Mouse (Mus musculus): Measurements from ENCODE around the gene Trappc6b. TPM values are rescaled to one million over a fixed set of nuclear protein-coding genes. Genes with fewer than 3 reads are reported as not detected.

Gene Trappc6b
- total and polyA plus RNA-seq, 2 experiments from 2014 or later, result 57.8 to 96.6 TPM

DNA sequence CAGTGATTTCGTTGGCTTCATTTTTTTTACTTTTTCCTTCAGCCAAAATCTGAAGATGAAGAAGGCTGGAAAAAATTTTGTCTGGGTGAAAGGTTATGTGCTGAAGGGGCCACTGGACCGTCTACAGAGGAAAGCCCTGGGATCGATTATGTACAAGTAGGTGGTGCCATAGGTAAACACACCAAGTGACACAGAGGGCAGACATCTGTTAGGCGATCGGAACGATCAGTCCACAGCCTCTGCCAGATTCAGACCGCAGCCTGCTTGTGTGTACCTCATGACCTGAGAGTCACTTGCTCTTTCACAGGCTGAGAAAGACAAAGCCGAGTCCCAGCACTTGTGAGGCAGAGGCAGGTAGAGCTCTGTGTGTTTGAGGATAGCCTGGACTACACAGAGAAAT lies 43.3 kb downstream of the Trappc6b start:
- no peak overlapping the region for H3K4me2 ChIP-seq (ENCODE audit: low read depth, low read length)
- no peak for TF ChIP-seq EP300 (IDR thresholded peaks at IDR 0.05; ENCODE audit: low read depth)
- TF ChIP-seq CTCF (IDR thresholded peaks at IDR 0.05; ENCODE audit: low read depth), result no peak

DNA sequence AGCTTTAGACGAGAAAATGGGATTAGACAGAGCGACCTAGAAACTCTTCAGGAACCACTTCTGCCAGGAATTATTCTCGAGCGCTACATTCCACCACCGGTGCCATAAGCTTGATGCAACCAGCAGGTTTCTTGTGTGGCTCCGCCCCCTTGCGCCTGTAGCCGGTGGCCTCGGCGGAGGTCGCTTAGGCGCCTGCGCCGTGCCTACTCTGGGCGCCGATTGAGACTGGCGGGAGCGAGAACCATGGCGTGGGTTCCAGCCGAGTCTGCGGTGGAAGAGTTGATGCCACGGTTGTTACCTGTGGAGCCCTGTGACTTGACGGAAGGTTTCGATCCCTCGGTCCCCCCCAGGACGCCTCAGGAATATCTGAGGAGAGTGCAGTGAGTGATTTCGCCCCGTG lies 48.0 kb downstream of the Trappc6b start, which contains the start of gene Gemin2:
Gemin2 (plus strand) TSS at position 160 of the 400 bp plus-strand sequence.
- H3K4me2 ChIP-seq (ENCODE audit: low read depth, low read length), result peak within 1 kb of the TSS; percentile 86
- H3K9me3 ChIP-seq (replicated peaks; ENCODE audit: control insufficient read depth, low read length), result no peaks in the 10 kb centered on the region
- ATAC-seq (ENCODE audit: insufficient read depth, low read depth), result peak; percentile 73
- H3K4me1 ChIP-seq (ENCODE audit: control insufficient read depth, insufficient read depth), result peaks cover 24% of the 10 kb centered on the region; the same call in 1 of the 2 replicates
- H3K27me3 ChIP-seq (ENCODE audit: control insufficient read depth, insufficient read depth, low read length), result no peaks in the 10 kb centered on the region
- H3K27ac ChIP-seq (ENCODE audit: low read depth), result peak within 1 kb of the TSS; percentile 92
- H3K9ac ChIP-seq (replicated peaks; ENCODE audit: low read depth, low read length), result peak within 1 kb of the TSS; percentile 83
- TF ChIP-seq EP300 (IDR thresholded peaks at IDR 0.05; ENCODE audit: low read depth) (no peak), CTCF (IDR thresholded peaks at IDR 0.05; ENCODE audit: low read depth) (no peak)
- peak within 1 kb of the TSS; percentile 89 for H3K4me3 ChIP-seq (ENCODE audit: low read depth, low read length)
- peaks cover 11% of the 10 kb centered on the region for H3K36me3 ChIP-seq (replicated peaks; ENCODE audit: control insufficient read depth, insufficient read depth, low read length)
- DNase-seq (ENCODE audit: low spot score), result peak; percentile 96
- under 1% methylated on average over 28 of the region's 28 CpGs for WGBS

More for the DNA sequence above, 43.3 kb downstream of the Trappc6b start:
- Histone ChIP-seq H3K9ac (replicated peaks; ENCODE audit: low read depth, low read length) (no peak overlapping the region), H3K27me3 (ENCODE audit: control insufficient read depth, insufficient read depth, low read length) (no peaks in the 10 kb centered on the region), H3K36me3 (replicated peaks; ENCODE audit: control insufficient read depth, insufficient read depth, low read length) (peaks cover 43% of the 10 kb centered on the region), H3K4me1 (ENCODE audit: control insufficient read depth, insufficient read depth) (no peaks in the 10 kb centered on the region), H3K27ac (ENCODE audit: low read depth) (no peak overlapping the region), H3K4me3 (ENCODE audit: low read depth, low read length) (no peak overlapping the region), H3K9me3 (replicated peaks; ENCODE audit: control insufficient read depth, low read length) (no peaks in the 10 kb centered on the region)
- ATAC-seq (ENCODE audit: insufficient read depth, low read depth), result no peak
- DNase-seq (ENCODE audit: low spot score), result no peak
- WGBS, result 89% methylated on average over 8 of the region's 8 CpGs

GRCm38 (mm10) chr12:59012710-59013091 lies 48.6 kb downstream of the Trappc6b start:
- WGBS, result 2% methylated on average over 7 of the region's 7 CpGs
- no peaks in the 10 kb centered on the region for H3K9me3 ChIP-seq (replicated peaks; ENCODE audit: control insufficient read depth, low read length)
- peaks cover 29% of the 10 kb centered on the region for H3K4me1 ChIP-seq (ENCODE audit: control insufficient read depth, insufficient read depth)
- no peak for TF ChIP-seq EP300 (IDR thresholded peaks at IDR 0.05; ENCODE audit: low read depth)
- no peak for TF ChIP-seq CTCF (IDR thresholded peaks at IDR 0.05; ENCODE audit: low read depth)
- H3K4me2 ChIP-seq (ENCODE audit: low read depth, low read length), result peak overlapping the region; percentile 86
- H3K36me3 ChIP-seq (replicated peaks; ENCODE audit: control insufficient read depth, insufficient read depth, low read length), result peaks cover 5% of the 10 kb centered on the region
- no peaks in the 10 kb centered on the region for H3K27me3 ChIP-seq (ENCODE audit: control insufficient read depth, insufficient read depth, low read length)
- ATAC-seq (ENCODE audit: insufficient read depth, low read depth) (no peak), DNase-seq (ENCODE audit: low spot score) (peak; percentile 39)
- peak overlapping the region; percentile 92 for H3K27ac ChIP-seq (ENCODE audit: low read depth)
- H3K9ac ChIP-seq (replicated peaks; ENCODE audit: low read depth, low read length), result peak overlapping the region; percentile 83
- peak overlapping the region; percentile 89 for H3K4me3 ChIP-seq (ENCODE audit: low read depth, low read length)

DNA sequence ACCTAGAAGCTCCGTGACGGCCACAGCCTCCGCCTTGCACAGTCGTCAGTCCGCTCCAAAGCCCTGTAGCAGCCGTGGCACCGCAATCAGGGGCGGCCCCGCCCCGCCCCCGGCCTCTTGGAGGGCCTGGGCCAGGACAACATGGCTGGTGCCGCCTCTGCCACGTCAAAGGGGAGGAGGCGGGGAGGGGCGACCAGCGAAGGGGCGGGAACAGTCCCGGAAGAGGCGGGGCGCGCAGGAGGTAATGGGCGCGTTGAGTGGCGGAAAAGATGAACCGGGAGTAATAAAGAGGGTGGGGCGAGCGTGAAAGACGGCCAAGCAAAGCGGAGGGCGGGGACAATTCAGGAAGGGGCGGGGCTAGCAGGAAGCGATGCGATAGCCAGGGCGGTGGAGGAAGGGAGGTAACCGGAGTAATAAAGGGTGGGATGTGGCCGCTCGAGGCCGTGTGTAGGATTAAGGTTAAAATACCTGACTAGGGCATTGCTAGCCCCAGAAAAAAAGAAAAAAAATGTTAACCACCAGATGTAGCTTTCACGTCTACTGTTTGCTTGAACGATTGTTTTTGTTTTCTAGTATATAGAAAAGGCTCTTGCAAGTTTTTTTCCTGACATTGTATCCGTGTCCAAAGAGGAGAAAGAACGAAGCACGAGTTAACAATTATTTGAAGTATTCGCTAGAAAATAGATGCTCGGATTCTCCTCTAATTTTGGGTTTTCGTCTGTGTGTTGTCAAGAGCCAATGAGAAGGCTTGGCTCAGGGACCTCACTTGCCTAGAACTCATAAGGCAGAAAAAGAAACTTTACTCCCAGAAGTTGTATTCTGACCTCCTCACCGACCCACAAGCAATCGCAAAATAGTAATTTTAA lies 49.2 kb downstream of the Trappc6b start, which contains the start of gene Sec23a:
Sec23a (minus strand) TSS at position 174 of the 866 bp plus-strand sequence.
- Histone ChIP-seq H3K4me3 (ENCODE audit: low read depth, low read length) (peak within 1 kb of the TSS; percentile 89), H3K36me3 (replicated peaks; ENCODE audit: control insufficient read depth, insufficient read depth, low read length) (peaks cover 2% of the 10 kb centered on the region), H3K4me2 (ENCODE audit: low read depth, low read length) (peak within 1 kb of the TSS; percentile 88), H3K4me1 (ENCODE audit: control insufficient read depth, insufficient read depth) (peaks cover 31% of the 10 kb centered on the region), H3K9me3 (replicated peaks; ENCODE audit: control insufficient read depth, low read length) (no peaks in the 10 kb centered on the region), H3K9ac (replicated peaks; ENCODE audit: low read depth, low read length) (peak within 1 kb of the TSS; percentile 87), H3K27ac (ENCODE audit: low read depth) (peak within 1 kb of the TSS; percentile 97), H3K27me3 (ENCODE audit: control insufficient read depth, insufficient read depth, low read length) (no peaks in the 10 kb centered on the region)
- ATAC-seq (ENCODE audit: insufficient read depth, low read depth) (peak; percentile 95), DNase-seq (ENCODE audit: low spot score) (peak; percentile 100)
- under 1% methylated on average over 48 of the region's 48 CpGs for WGBS
- TF ChIP-seq CTCF (IDR thresholded peaks at IDR 0.05; ENCODE audit: low read depth) (no peak), EP300 (IDR thresholded peaks at IDR 0.05; ENCODE audit: low read depth) (no peak)

DNA sequence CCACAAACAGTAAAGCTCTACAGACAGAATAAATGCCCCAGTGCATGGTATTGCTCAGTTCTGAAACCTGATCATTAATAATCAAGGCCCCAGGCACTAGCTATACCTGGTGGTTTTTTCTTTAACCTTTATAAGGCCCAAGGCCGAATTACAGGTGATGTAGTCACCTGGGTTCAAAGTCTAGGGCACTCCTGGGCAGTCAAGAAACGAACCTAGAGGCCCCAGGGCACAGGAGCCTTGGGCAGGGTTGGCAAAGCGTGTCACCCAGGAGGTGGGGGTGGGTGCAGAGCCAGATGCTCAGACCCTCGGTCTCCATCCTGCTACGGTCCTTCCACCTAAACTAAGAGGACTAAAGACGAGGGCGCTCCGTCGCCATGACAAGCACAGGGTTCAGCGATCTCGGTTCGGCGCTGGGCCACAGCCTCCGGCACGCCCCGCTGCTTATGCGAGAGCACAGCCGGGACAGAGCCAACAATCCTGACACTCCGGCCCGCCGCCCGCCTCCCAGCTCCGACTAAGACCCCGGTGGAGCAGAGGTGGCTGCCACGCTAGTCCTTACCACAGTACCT lies 49.9 kb downstream of the Trappc6b start:
- DNase-seq (ENCODE audit: low spot score) (peak; percentile 22), ATAC-seq (ENCODE audit: insufficient read depth, low read depth) (peak; percentile 57)
- Histone ChIP-seq H3K9me3 (replicated peaks; ENCODE audit: control insufficient read depth, low read length) (no peaks in the 10 kb centered on the region), H3K27ac (ENCODE audit: low read depth) (peak overlapping the region; percentile 97), H3K4me1 (ENCODE audit: control insufficient read depth, insufficient read depth) (peaks cover 31% of the 10 kb centered on the region), H3K4me3 (ENCODE audit: low read depth, low read length) (peak overlapping the region; percentile 89), H3K4me2 (ENCODE audit: low read depth, low read length) (peak overlapping the region; percentile 88), H3K9ac (replicated peaks; ENCODE audit: low read depth, low read length) (peak overlapping the region; percentile 87), H3K36me3 (replicated peaks; ENCODE audit: control insufficient read depth, insufficient read depth, low read length) (peaks cover 8% of the 10 kb centered on the region), H3K27me3 (ENCODE audit: control insufficient read depth, insufficient read depth, low read length) (no peaks in the 10 kb centered on the region)
- under 1% methylated on average over 25 of the region's 25 CpGs for WGBS
- TF ChIP-seq EP300 (IDR thresholded peaks at IDR 0.05; ENCODE audit: low read depth) (0 out of 2 replicates have a peak, but pooled peaks have one; percentile 8), CTCF (IDR thresholded peaks at IDR 0.05; ENCODE audit: low read depth) (no peak)
